Mouse (Mus musculus): Measurements from ENCODE around the gene Slc9a3r1.

The Slc9a3r1 gene

DNA sequence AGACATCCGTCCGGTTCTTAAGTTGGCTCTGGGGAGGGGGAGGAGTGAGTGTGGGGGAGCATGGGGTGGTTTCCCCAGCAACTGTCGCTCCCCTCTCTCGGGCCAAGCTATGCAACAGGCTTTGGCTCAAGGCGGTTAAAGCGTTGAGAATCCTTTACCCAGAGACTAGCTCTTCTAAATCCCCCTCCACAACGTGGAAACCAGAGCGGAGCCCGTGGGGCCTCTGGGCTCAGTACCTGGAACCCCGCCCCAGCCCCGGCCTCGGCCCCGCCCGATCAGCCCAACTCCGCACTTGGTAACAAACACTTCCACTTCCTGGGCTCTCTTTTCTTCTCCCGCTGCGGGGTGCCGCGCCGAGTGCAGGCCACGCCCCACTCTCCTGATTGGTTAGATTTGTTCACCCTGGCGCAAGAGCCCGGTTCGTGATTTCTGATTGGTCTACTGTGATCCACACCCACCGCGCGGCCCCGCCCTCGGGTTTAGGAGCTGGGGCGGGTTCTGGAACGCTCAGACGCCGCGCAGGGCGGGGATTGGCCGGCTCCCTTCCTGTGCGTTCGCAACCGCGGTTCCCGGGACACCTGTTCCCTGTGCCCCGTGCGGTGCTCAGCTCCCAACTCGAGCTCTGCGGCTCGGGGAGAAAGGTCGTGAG, at the start of gene Slc9a3r1:
Gene Slc9a3r1 (plus strand): TSS at position 510 of the 649 bp plus-strand sequence.
- peak; percentile 76 for DNase-seq (ENCODE audit: low read depth, low spot score)

DNA sequence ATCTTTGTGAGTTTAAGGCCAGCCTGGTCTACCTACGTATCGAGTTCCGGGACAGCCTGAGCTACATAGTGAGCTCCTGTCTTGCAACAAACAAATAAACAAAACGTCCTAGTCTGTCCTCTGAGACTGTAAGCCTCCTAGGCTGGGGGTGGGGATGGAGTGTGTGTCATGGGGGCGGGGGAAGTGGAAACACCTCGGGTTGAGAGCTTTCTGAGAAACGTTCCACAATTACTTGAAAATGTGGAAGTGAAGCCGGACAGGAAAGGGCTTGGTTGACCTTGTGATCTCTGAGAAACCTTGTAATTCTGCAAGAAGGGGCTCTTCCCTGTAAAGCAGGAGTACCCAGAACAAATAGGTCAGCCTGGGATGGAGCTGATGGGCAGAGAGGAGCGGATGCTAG, 43.7 kb upstream of the Slc9a3r1 start:
- no peak for DNase-seq (ENCODE audit: low read depth, low spot score)

DNA sequence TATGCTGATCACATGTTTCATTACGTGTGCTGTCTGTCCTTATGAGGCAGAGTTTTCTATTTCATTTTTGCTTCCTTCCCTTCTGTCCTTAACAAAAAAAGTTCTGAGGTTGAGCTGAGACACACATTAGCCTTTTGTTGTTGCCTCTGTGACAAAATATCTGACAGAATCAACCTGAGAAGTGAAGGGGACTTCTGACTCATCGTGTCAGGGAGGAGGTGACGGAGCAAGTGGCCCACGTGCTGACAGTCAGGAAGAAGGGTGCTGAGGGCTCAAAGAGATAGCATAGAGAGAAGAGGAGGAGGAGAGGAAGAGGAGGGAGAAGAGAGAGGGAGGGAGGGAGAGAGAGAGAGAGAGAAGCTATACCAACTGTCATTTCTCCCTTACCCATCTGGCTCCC, 34.7 kb upstream of the Slc9a3r1 start:
- no peak for DNase-seq (ENCODE audit: low read depth, low spot score)

DNA sequence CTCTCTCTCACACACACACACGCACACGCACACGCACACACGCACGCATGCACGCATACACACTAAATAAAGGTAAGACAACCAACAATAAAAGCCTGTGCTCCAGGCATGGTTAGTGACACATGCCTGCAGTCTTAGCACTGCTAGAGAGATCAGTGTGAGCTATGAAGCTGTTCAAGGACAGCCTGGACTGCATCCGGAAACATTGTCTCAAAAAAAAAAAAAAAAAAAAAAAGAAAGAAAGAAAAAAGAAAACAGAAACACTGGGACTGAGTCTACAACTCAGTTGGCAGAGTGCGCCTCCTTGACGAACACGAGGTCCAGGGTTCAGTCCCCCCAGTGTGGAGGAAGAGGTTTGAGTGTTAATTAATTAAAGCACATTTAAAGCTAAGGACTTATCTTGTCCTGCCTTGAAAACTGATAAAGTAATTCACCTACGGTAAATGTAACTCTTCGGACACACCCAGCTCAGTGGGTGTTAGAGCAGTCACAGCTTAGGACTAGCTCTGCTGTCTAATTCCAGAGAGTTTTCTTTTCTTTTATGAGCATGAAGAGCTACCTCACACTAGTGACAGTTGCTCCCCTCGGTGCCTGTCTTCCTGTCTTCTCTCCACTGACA, 33.5 kb upstream of the Slc9a3r1 start:
- no peak for DNase-seq (ENCODE audit: low read depth, low spot score)

DNA sequence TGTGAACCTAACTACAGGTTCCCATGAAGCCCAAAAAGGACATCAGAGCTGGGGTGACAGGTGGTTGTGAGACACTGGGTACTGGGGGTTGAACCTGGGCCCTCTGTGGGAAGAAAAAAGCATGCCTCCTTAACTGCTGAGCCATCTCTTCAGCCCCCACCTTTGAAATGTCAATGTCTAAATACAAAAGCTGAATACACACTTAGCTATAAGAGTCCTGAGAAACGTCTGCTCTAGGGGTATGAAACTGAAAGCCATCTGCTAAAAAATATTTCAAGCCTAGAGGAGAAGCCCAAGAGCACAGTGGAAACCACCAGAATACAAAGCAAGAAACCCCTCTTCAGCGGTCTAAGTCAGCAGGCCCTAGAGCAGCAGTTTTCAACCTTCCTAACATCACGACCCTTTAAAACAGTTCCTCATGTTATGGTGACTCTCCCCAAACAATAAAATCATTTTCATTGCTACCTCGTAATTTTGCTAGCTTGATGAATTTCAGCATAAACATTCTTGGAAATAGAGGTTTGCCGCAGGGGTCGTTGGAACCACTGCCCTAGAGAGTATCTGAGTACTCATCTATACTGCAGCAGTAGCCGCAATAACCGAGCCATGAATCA, 31.3 kb upstream of the Slc9a3r1 start:
- no peak for DNase-seq (ENCODE audit: low read depth, low spot score)

DNA sequence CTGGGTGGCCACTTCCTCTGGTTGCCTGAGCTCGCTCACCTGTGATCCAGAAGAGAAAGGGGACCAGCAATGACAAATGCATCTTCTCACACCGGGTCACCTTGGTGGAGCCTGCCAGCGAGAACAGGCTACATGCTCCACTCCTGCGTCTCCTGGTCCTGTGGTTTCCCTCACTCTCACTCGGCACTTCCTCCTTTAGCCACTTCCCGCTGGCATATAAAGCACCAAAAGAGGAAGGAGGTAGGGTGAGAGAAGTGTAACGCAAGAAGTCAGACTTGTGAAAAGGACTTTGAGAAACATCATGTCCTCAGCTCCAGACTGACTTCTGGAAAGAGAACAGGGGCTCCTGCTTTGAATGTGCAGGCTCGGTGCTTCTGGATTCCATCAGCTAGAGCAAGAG, 29.3 kb upstream of the Slc9a3r1 start, which contains the start of gene Cd300lf:
Gene Cd300lf (minus strand): TSS at position 193 of the 400 bp plus-strand sequence.
- DNase-seq (ENCODE audit: low read depth, low spot score) = no peak

DNA sequence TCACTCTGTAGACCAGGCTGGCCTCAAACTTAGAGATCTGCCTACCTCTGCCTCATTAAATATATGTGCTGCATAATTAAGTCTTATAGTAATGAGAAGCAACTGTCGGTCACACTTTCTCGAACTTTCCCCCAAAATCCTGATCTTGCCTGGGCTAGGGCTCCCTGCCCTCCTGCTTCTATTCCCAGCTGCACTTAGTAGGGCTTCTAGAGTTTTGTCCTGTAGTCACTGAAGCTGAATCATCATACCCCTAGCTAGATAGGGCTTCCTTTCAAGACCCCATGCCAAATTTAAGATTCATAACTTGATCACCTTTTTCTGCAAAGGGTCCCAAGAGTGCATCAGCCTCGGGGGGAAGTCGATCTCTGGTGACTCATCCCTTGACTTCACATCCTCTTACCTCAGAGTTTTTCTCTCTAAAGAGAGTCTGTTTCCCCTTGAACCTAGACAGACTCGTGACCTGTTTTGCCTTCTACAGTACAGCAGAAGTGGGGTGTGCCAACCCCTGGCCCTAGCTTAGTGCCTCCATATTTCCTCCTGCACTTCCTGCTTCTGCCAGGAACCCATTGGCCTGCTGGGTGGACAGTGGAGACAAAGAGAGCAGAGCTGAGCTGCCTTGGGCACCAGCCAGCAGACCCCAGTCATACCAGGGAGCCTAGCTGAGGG, 24.4 kb upstream of the Slc9a3r1 start:
- DNase-seq (ENCODE audit: low read depth, low spot score) = no peak

DNA sequence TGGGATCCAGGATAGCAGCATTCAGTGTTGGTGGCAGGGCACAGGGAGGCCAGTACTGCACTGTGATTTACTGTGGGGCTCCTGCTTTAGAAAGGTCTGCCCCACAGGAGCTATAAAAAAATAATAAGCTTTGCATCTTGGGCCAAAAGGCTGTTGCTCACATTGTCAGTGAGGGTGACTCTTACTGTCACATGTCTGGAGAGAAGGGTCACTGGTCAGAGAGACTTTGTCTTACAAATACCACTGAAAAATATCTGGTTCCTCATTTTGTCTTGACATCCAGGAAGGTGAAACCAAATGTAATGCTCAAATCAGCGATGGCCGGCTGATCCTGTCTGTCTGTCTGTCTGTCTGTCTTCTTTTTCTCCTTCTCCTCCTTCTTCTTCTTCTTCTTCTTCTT, 21.2 kb upstream of the Slc9a3r1 start:
- DNase-seq (ENCODE audit: low read depth, low spot score) = no peak

DNA sequence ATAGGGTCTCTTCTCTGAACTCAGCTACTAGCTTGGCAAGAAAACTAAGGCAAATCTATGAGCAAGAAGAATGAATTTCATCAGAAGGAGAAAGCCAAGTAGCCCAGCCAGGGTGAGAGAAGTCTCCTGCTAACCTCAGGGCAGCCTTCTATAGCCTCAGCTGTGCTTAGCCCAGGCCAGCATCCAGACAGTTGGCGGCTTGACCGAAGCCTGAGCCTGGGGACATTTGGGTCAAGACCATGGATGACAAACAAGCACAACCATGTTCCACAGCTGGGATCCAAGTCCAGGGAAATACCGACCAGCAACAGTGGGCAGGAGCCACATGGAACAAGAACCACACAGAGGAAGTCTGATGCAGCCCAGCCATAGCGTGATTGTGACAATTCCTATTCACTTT, 15.3 kb upstream of the Slc9a3r1 start:
- DNase-seq (ENCODE audit: low read depth, low spot score) = no peak

DNA sequence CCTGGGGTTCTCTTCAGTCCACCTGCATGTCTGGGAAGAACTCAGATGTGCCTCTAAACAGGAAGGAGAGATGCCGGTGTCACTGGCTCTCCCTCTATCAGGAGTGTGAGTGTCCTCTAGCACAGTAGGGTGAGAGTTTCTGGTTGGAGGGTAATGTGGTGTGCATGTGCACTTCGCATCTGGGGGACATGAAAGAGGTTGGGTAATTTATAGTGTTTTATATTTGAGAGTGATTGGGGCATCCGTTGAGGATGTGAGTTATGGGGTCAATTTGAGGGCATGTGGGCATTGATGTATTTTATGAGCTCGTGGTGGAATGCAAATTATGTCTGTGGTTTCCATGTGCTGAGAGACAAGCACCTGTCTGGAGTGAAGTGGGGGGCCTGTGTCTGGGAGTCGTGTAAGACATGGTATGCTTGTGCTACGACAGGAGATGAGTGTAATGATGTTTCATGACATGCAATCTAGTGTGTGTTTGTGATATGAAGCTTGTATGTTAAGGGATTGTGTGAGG, 12.3 kb upstream of the Slc9a3r1 start:
- DNase-seq (ENCODE audit: low read depth, low spot score) = no peak

DNA sequence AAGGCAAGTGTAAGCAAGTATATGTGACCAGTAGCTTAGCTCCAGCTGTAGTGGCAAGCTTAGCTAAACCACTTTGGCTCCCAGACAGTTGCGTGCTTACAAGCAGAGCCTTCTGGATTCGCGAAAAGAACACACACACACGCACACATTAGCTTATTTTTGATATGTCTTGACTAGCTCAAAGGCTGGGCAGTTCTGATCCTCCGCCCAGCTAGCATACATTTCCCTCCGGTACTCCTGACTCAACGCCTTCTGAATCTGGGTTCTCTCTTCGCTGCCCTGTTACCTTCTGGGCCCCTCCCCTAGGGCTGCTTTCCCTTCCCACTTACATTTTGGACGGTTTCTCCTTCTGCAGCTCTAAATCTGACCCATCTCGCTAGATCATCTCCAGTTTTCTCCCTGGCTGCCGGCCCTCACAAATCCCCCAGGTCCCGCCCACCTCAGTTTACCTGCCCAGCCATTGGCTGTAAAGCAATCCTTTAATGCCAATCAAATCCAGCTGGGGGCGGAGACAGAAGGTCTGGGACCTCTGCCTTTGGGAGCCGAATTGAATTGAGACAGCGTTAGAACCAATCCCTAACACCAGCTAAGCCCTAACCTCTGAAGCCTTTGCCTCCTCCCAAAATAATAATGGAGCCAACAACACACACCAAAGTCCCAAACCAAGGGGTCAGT, 11.2 kb upstream of the Slc9a3r1 start:
- DNase-seq (ENCODE audit: low read depth, low spot score) = no peak

DNA sequence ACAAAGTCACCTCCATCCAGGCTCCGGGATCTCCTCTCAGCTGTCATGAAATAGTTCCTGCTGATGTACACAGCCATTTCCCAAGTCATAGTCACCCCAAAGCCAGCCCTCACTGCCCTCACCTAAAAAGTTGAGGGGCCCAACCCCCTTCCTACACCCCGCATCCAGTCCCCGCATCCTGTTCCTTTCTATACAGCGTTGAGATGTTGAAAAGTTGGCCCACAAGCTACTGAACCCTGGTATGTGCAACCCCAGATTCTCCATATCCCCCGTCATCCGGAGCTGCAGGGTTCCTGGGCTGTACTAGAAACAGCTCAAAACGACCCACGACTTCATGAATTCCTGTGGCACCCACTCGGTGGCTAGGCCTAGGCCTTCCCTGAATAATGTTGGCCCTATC, 10.1 kb upstream of the Slc9a3r1 start:
- DNase-seq (ENCODE audit: low read depth, low spot score) = no peak

DNA sequence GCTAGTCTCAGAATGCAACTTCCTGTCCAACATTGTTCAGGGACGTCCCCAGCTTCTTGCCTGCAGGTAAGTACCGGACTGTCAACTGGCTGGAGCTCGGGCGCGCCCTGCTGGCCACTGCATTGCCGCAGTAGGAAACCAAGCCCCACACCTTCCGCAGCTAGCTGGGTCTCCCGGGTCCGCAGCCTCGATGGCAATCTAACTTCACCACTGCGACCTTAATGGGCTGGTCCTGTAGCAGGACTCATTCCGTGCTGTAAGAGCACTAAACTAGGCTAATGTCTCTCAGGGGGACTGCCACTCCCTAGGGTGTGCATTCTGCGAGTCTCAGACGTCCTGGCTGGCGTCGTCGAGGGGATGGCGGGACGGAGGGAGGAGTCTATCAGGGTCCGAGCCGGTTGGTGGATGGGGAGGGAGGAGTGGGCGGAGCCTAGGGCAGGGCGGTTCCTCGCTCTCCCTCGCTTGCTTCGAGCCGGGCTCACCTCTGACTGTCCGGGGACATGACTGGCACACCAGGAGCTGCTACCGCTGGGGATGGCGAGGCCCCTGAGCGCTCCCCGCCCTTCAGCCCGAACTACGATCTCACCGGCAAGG, 9.3 kb upstream of the Slc9a3r1 start:
- DNase-seq (ENCODE audit: low read depth, low spot score) = no peak

DNA sequence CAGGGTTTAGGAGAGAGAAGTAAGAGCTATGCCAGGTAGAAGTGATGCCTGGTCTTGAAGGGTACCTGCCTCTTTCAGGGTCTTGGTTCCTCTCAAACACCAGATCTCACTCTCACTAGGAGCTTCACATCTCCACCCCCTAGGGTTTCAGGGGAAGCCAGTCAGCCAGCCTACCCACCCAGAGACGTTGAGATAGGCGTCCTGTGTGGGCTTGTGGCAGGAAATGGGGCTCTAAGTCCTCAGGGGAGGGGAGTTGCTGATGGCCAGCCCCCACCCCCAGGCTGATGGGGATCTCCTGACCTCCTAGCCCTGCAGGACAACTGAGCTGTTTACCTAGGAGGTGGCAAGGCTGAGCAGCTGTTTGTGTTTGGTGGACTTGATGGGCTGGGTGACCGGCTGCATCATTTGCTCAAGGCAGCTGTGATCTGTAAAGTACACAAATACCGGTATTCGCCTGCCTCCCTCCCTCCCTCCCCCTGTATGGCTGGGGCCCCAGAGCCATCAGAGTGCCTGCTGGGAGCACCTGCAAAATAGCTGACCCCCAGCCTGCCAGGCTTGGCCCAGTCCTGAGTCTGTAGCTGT, 8.0 kb upstream of the Slc9a3r1 start:
- DNase-seq (ENCODE audit: low read depth, low spot score) = no peak

DNA sequence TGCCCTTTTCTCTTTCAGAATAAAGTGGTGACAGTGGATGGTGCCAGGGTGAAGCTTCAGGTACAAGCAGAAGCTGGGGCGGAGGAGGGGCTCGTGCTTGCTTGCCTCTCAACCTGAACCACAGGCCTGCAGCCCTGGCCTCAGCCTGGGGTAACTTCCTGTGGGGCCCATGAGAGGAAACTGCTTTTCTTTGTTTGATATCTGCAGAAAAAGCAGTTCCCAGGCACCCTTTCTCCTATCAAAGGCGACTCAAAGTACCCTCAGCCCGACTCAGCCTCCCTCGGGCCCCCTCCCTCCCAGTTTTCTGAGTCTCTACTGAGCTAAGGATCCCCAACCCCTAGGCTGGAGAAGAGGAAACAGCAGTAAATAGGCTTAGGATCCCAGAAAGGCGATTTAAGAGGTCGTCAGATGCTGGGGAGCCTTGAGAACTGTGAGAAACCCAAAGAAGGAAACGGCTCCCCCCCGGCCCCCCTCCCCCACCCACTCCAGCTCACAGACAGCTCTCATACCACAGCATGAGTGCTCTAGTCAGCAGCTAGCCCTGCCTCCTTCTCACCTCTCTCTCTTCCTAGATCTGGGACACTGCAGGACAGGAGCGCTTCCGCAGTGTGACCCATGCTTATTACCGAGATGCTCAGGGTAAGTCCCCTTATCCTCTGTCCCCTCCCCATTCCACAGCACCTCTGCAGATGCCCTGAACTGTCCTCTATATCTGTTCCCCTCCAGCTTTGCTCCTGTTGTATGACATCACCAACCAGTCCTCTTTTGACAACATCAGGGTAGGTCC, 5.0 kb upstream of the Slc9a3r1 start:
- DNase-seq (ENCODE audit: low read depth, low spot score) = no peak

DNA sequence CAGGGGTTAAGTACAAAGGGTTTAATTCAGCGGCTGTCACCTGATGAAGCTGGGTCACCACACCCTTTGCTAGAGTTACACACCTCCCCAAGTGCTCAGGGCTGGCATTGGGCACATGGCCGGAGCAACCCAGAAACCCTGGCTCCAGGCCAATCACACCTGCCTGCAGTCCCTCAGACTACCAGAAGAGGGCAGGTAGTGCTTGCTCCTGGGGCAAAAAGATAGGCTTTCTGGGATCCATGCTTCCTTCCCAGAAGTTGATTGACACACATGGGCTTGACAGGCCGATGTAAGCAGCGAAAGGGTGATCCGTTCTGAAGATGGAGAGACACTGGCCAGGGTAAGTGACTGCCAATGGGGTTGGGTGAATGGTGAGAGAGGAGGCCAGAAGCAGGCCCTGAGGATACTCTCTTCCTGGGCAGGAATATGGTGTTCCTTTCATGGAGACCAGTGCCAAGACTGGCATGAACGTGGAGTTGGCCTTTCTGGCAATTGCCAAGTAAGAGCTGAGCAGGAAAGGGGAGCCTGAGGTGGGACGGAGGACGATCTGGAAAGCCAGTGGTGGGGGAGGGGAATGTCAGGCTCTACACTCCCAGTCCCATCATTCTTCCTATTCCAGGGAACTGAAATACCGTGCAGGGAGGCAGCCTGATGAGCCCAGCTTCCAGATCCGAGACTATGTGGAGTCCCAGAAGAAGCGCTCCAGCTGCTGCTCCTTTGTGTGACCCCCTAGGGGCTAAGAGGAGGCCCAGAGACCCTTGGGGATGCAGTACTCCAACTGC, 2.9 kb upstream of the Slc9a3r1 start:
- DNase-seq (ENCODE audit: low read depth, low spot score) = no peak

DNA sequence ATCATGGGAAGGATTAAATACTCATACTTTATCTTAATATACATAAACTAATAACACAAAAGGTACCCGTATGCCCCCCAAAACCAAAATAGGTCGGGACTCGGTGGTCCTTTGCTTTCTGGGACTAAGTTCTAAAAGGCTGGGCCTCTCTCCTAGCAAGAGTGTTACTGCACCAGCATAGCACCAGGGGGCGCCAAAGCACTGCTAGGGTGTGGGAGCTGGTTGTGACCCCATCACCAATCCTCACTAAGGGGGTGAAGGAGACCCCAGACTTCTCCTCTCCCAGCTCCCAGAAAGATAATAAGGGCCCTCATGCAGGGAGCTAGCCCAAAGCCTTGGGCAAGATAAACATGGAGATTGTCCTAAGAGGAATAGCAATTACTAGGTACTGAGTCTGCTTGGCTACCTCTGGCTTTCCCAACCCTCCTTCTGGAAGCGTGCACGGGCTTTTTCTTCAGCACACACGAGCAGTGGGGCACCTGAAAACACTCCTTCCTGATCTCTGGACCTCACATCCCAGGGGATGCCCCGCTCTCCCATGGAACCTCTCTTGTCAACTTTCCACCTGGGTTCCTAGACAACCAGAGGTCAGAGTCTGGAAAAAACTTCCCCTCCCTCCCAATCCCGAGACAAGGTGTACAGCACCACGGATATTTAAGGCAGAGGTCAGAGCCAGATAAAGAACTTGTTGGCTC, 2.1 kb upstream of the Slc9a3r1 start:
- DNase-seq (ENCODE audit: low read depth, low spot score) = no peak

DNA sequence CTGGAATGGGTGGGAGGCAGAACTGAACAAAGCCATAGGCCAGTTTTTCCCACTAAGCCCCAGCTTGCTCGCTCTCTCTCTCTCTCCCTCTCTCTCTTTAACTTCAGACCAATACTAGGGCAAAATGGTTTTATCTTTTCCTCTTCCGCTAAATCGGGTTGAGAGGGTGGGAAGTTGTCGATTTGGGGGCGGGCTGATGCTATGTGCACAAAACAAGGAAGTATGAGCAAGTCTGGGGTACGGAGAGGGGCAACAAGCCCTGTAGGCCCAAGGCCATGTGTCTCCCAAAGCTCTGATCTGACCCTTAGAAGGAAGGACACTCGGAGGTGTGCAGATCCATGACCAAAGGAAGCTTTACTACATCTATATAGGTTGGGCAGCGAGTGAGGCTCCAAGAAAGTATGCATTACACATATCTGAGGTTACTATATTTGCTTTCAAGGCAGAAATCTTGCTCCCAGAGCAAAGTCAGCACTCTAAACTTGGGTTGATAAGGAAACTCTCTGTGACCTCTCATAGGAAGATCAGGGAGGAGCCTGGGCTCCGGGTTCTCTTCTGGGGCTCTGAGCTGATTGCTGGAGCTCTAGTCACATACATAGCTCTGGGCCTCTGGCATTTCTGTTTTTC, 1.4 kb upstream of the Slc9a3r1 start:
- no peak for DNase-seq (ENCODE audit: low read depth, low spot score)

Data from brain, embryonic 18.5 days (tissue).